Mouse (Mus musculus): ENCODE data around the gene Tnk2.

Gene Tnk2

GRCm38 (mm10) chr16:32680806-32681205, 37.1 kb downstream of the Tnk2 start:
- no peak for DNase-seq

GRCm38 (mm10) chr16:32682194-32682593, 38.5 kb downstream of the Tnk2 start:
- peak; percentile 66 for DNase-seq

- peak; percentile 31 for DNase-seq
Observed at GRCm38 (mm10) chr16:32682841-32683240, 39.2 kb downstream of the Tnk2 start.

GRCm38 (mm10) chr16:32683343-32683742, 39.7 kb downstream of the Tnk2 start:
- peak; percentile 29 for DNase-seq

- no peak for DNase-seq
Observed at GRCm38 (mm10) chr16:32685405-32685804, 41.7 kb downstream of the Tnk2 start.

GRCm38 (mm10) chr16:32685998-32686397, 42.3 kb downstream of the Tnk2 start:
- DNase-seq = no peak

- DNase-seq = no peak
Observed at GRCm38 (mm10) chr16:32687221-32687620, 43.5 kb downstream of the Tnk2 start.

- DNase-seq = no peak
Observed at GRCm38 (mm10) chr16:32688770-32689169, 45.1 kb downstream of the Tnk2 start.

GRCm38 (mm10) chr16:32689501-32689900, 45.8 kb downstream of the Tnk2 start:
- peak; percentile 67 for DNase-seq

GRCm38 (mm10) chr16:32696841-32697464, 53.3 kb downstream of the Tnk2 start:
- peak; percentile 40 for DNase-seq

- no peak for DNase-seq
Observed at GRCm38 (mm10) chr16:32697665-32698446, 54.2 kb downstream of the Tnk2 start.

GRCm38 (mm10) chr16:32698550-32698949, 54.9 kb downstream of the Tnk2 start:
- DNase-seq = no peak

- no peak for DNase-seq
Observed at GRCm38 (mm10) chr16:32703312-32703912, 59.7 kb downstream of the Tnk2 start.

- DNase-seq = no peak
Observed at GRCm38 (mm10) chr16:32705606-32706005, 61.9 kb downstream of the Tnk2 start.

- no peak for DNase-seq
Observed at GRCm38 (mm10) chr16:32707111-32707823, 63.6 kb downstream of the Tnk2 start.

- no peak for DNase-seq
Observed at GRCm38 (mm10) chr16:32707824-32708456, 64.3 kb downstream of the Tnk2 start.

- DNase-seq = no peak
Observed at GRCm38 (mm10) chr16:32708457-32709033, 64.9 kb downstream of the Tnk2 start.

GRCm38 (mm10) chr16:32709116-32709515, 65.4 kb downstream of the Tnk2 start:
- no peak for DNase-seq

GRCm38 (mm10) chr16:32710426-32711070, 66.9 kb downstream of the Tnk2 start:
- DNase-seq = no peak

GRCm38 (mm10) chr16:32712202-32712601, 68.5 kb downstream of the Tnk2 start:
- DNase-seq = no peak

GRCm38 (mm10) chr16:32713556-32713955, 69.9 kb downstream of the Tnk2 start:
- DNase-seq = no peak

- no peak for DNase-seq
Observed at GRCm38 (mm10) chr16:32715364-32715763, 71.7 kb downstream of the Tnk2 start.
